Mouse (Mus musculus): ENCODE results near the gene Taf1d.

DNA sequence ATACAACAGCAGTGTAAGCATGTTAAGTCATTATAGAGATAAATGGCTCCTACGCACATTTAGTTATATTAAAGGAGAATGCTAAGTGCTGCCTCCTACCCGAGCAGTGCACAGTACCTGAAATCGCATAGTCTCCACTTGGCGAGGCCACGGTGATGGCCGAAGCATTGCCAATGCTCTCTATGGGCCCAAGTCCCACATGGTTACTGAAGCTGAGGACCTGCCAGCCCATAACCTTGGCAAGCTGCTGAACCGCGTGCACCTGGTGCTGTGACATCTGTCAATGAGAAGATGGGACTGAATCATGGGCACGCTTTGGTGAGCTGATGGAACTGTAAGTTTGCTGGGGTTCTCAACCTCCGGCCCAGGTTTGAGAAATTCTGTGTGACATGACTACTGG lies 42.5 kb upstream of the Taf1d start:
- TF ChIP-seq CTCF (IDR thresholded peaks at IDR 0.05; ENCODE audit: control insufficient read depth, insufficient read depth, insufficient replicate concordance, low read depth, low read length) (no peak), POLR2A (IDR thresholded peaks at IDR 0.05; ENCODE audit: control insufficient read depth, low read depth, low read length) (no peak)

Measured in testis, adult 2 months (tissue).